Mouse (Mus musculus): ENCODE data around the gene Slc7a11. TPM values are rescaled to one million over a fixed set of nuclear protein-coding genes. Genes with fewer than 3 reads are reported as not detected.
A peak's percentile ranks its signal among the peaks of the same experiment; 100 is the strongest.

The Slc7a11 gene
- total RNA-seq, 2 experiments from 2014 or later: 0.20 to 0.50 TPM

DNA sequence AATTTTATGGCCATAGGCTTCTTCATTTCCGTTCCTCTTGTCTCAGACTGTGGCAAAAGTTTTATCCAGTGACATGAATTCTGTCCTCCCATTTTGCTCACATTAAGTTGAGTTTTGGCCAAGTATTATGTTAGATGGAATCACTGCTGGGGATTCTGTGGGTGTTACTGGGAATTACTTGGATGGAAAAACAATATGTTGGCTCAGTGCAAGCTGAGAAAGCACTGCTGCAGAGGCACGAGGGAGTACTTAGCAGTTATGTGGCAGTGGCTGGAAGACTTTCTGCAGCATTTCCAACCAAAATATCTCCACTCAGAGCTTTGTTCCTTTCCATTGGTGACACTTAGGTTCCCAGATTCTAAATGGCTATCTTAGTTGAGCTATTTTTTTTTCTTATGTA, 556.1 kb downstream of the Slc7a11 start:
- intact Hi-C loops (cut with DNase I): no loop called here
- DNase-seq: peak; percentile 13 to 19

DNA sequence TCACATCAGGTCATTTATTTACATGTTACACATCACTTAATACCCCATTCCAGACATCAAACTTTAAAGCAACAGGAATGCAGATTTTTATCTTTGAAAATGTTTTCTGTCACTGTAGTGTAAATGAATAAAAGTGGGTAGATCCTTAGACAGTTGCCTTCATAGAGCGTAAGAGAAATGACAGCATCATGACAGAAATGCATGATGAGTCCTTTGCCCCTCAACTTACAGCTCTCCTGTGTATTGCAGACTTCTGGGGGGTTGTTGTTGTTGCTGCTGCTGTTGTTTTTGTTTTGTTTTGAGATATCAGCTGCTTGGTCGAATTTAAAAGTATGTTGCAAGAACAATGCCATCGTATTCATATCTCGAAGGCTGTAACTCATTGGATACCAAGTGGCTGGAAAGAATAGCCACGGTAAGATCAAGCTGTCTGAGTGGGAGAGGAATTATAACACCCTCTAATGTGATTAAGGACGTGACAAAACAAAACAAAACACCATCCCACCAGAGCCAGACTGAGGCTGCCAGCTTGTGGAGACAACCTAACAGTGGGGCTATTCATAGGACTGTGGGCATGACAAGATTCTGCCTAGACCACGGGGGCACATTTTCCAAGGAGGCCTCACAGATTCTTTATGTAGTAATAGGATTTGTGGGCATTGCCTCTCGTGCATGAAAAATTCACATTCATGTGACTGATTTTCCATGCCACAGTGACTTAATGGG, 557.0 kb downstream of the Slc7a11 start:
- no peak for DNase-seq
- intact Hi-C loops (cut with DNase I): no loop called here

DNA sequence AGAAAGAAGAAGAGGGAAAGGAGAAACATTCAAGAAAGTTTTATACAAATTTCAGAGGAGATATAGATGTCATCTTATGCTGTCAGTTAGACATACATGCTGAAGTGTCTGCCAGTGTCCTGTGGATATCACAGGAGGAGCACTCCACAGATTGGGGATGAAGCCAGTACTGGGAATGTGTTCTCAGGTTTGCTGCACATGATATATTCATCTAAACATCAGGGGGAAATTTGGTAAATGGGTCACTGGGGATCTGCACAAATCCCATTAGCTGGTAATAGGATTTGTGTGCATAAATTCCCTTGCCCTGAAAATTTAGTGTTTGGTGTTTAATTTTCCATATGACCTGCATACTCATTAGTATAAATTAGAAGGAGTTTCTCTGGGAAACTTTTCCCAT, 562.9 kb downstream of the Slc7a11 start:
- intact Hi-C loops (cut with DNase I): no loop called here
- no peak for DNase-seq

DNA sequence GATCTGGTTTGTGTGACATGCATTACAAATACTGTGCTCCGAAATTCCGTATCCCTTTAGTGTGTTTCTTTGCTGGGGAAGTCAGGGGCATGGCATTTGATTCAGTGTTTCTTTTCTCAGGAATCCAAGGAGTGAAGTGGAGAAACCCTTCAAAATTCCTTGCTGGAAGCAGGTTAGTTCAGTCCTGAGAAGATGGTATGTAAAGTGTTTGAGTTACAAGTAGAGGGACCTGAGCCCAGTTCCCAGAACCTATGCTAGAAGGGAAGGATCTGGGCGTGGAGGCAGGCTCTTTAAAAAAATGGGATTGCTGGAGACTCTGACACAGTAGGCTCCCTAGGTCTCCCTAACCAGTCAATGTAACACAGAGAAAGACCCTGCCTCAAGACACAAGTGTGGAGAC, 572.6 kb downstream of the Slc7a11 start:
- intact Hi-C loops (cut with DNase I): no loop called here
- no peak for DNase-seq

DNA sequence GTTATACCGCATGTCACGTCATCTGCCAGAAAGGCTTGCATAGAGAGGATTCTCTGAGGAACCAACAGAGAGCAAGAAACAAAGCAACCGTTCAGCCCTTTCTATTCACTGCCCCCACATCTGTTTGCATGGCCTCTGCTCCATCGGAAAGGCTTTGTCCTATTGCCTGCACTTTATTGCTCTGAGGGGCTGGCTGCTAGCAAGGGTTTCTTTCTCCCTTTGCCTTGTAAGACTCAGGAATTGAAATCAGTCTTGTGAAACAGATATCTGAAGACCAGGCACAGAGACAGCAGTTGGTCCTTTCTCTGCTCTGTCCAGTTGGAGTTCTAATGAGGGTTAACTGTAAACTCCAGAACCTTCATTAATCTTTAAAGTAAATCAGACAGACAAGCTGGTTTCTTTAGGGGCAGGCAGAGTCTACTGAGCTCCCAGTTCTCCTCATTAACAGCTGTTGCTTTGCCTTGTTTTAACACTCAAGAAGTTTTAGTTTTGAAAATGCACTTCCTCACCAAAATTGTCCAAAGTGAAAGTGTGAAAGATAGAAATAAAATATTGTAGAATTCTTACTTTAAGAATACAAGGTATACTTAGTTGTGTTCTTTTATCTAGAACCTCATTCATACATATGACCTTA, 575.3 kb downstream of the Slc7a11 start:
- DNase-seq: no peak
- intact Hi-C loops (cut with DNase I): loop anchor here (5.0 to 10.0 kb wide), 2 partner anchors 111 to 223 kb away; partner anchors contain the start of gene Pcdh18

DNA sequence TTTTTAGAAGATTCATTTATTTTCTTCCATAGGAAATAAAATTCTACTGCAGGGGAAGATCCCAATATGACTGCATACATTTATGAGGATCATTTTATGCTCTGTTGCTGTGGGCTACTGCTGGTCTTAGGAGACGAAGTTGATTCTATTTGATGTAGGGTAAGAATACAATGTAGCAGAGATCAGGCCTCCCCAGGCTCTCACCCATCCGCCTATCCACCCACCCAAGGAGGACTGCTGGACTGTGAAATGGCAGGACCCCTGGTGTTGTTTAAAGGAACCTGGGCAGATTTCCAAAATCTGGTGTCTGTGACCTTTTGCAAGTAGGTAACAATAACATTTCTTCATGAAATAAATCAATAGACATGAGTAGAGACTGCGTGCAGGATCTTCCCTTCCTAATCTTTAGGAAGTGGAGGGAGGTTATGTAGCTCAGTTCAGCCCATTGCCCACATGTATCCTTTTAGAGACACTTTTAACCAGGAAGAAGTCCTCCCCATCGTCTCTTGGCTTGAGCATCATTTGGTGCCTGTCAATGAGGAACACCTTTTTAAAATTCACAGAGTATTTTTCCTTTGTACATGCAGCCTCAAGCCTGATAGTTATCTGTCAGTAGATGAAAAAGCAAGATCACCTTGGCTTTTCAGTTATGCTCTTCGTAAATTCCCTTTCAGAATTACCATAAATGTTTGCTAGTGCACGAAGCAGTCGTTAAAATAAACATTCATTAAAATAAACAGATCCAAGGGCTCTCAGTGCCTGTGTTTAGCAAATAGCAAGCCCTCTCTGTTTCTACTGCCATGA, 576.1 kb downstream of the Slc7a11 start:
- intact Hi-C loops (cut with DNase I): loop anchor here (5.0 to 10.0 kb wide), 2 partner anchors 110 to 223 kb away; partner anchors contain the start of gene Pcdh18
- DNase-seq: no peak

DNA sequence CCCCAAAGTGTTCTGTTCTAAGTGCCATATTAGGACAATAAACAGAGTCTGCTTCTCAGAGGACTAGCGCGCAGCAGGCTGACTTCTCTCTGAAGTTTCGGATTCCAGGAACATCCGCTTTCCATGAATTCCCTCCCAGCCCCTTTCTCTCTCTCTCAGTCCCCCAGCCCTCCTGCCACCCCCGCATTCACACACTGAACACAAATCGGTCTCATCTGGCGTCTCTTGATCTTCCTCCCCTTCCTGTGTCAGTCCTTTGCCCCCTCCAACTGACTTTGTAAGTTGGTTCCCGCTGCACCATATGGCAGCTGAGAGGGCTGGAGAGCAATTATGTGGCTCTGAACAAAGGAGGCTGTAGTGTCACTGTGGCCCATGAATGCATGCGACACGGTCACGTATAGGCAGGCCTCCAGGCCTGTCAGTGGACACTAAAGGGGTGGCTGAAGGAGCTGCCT, 577.3 kb downstream of the Slc7a11 start:
- intact Hi-C loops (cut with DNase I): loop anchor here (5.0 to 10.0 kb wide), 2 partner anchors 109 to 221 kb away; partner anchors contain the start of gene Pcdh18
- peak; percentile 18 to 24 for DNase-seq

DNA sequence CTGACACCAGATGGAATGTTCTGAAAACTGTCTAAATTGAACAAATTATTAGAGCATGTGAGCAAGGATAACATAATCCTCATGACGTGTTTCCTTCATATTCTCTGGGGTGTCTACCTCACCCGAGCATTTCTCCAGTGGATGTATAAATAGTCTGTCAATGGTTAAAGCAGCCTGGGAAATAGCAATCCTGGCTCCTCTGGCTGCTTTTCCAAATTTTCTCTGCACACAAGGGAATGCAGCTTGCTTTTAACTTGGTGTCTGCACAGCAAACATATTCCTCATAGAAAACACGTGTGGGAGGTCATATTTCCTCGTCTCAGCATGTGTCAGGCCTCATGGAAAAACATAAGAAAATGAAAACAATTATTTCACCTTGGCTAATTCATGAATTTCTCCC, 586.6 kb downstream of the Slc7a11 start:
- peak; percentile 25 for DNase-seq
- intact Hi-C loops (cut with DNase I): no loop called here

DNA sequence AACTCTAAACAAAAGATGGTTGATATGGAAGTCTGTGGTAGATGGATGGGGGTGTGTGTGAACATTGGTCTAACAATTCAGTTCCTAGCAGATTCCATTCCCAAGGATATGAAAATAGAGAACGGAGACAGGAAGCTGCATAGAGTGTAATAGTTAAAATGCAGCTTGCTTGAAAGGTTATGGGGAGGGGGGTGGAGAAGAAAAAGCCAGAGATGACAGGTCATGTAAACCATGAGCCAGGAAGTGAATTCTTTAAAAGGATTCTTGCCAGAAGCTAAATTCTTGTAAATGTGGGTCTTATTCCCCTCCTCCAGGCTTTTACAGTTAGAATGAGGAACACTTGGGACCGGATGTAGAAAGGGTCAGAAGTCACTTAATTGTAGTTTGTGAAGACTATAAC, 589.1 kb downstream of the Slc7a11 start:
- no peak for DNase-seq
- intact Hi-C loops (cut with DNase I): no loop called here

DNA sequence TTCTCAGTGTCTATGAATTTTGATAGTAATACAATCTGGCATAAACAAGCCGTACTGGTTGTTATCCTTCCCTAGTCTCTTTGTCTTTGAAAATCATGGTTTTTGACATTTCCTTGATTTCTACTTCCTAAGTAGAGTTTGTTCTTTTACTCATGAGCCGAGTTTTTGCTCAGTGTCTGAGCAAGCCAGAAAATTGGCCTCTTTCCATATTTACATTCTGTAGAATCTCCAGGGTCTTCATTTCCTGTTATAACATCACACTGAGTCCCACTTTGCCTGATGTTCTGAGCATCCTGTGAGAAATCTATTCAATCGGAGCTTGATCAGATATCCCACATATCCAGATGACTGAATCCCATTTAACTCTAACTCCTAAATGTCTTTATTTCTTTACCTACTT, 600.4 kb downstream of the Slc7a11 start:
- DNase-seq: no peak
- intact Hi-C loops (cut with DNase I): no loop called here

Data from heart, postnatal 10 days (tissue).